Mouse (Mus musculus): Measurements from ENCODE around the gene Efnb3. TPM values are rescaled to one million over a fixed set of nuclear protein-coding genes. Genes with fewer than 3 reads are reported as not detected.

The Efnb3 gene
- 13.1 and 13.5 TPM in 2 replicates for polyA plus RNA-seq (2012; rRNA removed)

GRCm38 (mm10) chr11:69559851-69560765 lies at the start of gene Efnb3:
Gene Efnb3 (minus strand): TSS chr11:69560205.

GRCm38 (mm10) chr11:69605726-69606490 lies 45.9 kb upstream of the Efnb3 start, which contains the start of gene Atp1b2:
Gene Atp1b2 (minus strand): TSS chr11:69605942.

GRCm38 (mm10) chr11:69580091-69580514 lies 20.1 kb upstream of the Efnb3 start, which contains the start of the genes Wrap53 and Trp53:
Gene Wrap53 (minus strand): TSS chr11:69580255.
Gene Trp53 (plus strand): TSS chr11:69580359.

GRCm38 (mm10) chr11:69549060-69549656 lies 10.8 kb downstream of the Efnb3 start, which contains the start of gene Dnah2:
Gene Dnah2 (minus strand): TSS chr11:69549110.

Other genes with a start within 250 kb of the Efnb3 start
- 11.0 and 12.6 TPM in 2 replicates for gene Cntrob, start 236.4 kb downstream of the Efnb3 start, polyA plus RNA-seq (2012; rRNA removed)
- 24.4 and 49.0 TPM in 2 replicates for gene Trappc1, start 236.2 kb downstream of the Efnb3 start, polyA plus RNA-seq (2012; rRNA removed)
- gene Kcnab3, start 233.9 kb downstream of the Efnb3 start, polyA plus RNA-seq (2012; rRNA removed), result 20.8 and 21.2 TPM in 2 replicates
- gene Rnf227, start 219.7 kb downstream of the Efnb3 start, polyA plus RNA-seq (2012; rRNA removed), result 4.7 and 4.9 TPM in 2 replicates
- gene Chd3, start 190.8 kb downstream of the Efnb3 start, polyA plus RNA-seq (2012; rRNA removed), result 192 and 199 TPM in 2 replicates
- gene Naa38, start 164.7 kb downstream of the Efnb3 start, polyA plus RNA-seq (2012; rRNA removed), result 297 and 329 TPM in 2 replicates
- 18.8 and 20.3 TPM in 2 replicates for gene Cyb5d1, start 164.6 kb downstream of the Efnb3 start, polyA plus RNA-seq (2012; rRNA removed)
- gene Tmem88, start 162.0 kb downstream of the Efnb3 start, polyA plus RNA-seq (2012; rRNA removed), result 62.8 and 66.4 TPM in 2 replicates
- gene Kdm6b, start 146.5 kb downstream of the Efnb3 start, polyA plus RNA-seq (2012; rRNA removed), result 15.6 and 16.4 TPM in 2 replicates
- gene Dnah2, start 11.1 kb downstream of the Efnb3 start, polyA plus RNA-seq (2012; rRNA removed), result 5.1 and 7.0 TPM in 2 replicates
- gene Wrap53, start 20.1 kb upstream of the Efnb3 start, polyA plus RNA-seq (2012; rRNA removed), result 18.8 and 25.8 TPM in 2 replicates
- 145 and 203 TPM in 2 replicates for gene Trp53, start 20.2 kb upstream of the Efnb3 start, polyA plus RNA-seq (2012; rRNA removed)
- 119 and 137 TPM in 2 replicates for gene Atp1b2, start 45.7 kb upstream of the Efnb3 start, polyA plus RNA-seq (2012; rRNA removed)
- 5.6 and 7.1 TPM in 2 replicates for gene Shbg, start 57.7 kb upstream of the Efnb3 start, polyA plus RNA-seq (2012; rRNA removed)
- 4.8 and 5.1 TPM in 2 replicates for gene Sat2, start 61.8 kb upstream of the Efnb3 start, polyA plus RNA-seq (2012; rRNA removed)
- gene Fxr2, start 72.8 kb upstream of the Efnb3 start, polyA plus RNA-seq (2012; rRNA removed), result 68.6 and 73.0 TPM in 2 replicates
- 1.7 and 2.1 TPM in 2 replicates for gene Sox15, start 95.1 kb upstream of the Efnb3 start, polyA plus RNA-seq (2012; rRNA removed)
- 95.9 and 115 TPM in 2 replicates for gene Mpdu1, start 102.4 kb upstream of the Efnb3 start, polyA plus RNA-seq (2012; rRNA removed)
- 38.2 and 52.8 TPM in 2 replicates for gene Cd68, start 105.9 kb upstream of the Efnb3 start, polyA plus RNA-seq (2012; rRNA removed)
- gene Eif4a1, start 112.2 kb upstream of the Efnb3 start, polyA plus RNA-seq (2012; rRNA removed), result 252 and 395 TPM in 2 replicates
- 57.7 and 67.2 TPM in 2 replicates for gene Senp3, start 121.9 kb upstream of the Efnb3 start, polyA plus RNA-seq (2012; rRNA removed)
- gene Tnfsf13, start 125.6 kb upstream of the Efnb3 start, polyA plus RNA-seq (2012; rRNA removed), result 5.2 and 8.0 TPM in 2 replicates
- gene Tnfsf12, start 135.6 kb upstream of the Efnb3 start, polyA plus RNA-seq (2012; rRNA removed), result 59.3 and 71.8 TPM in 2 replicates
- gene Tnfsfm13, start 135.9 kb upstream of the Efnb3 start, polyA plus RNA-seq (2012; rRNA removed), result 12.8 and 20.4 TPM in 2 replicates
- 17.8 and 29.7 TPM in 2 replicates for gene Polr2a, start 198.4 kb upstream of the Efnb3 start, polyA plus RNA-seq (2012; rRNA removed)
- 1.3 and 1.5 TPM in 2 replicates for gene Slc35g3, start 201.8 kb upstream of the Efnb3 start, polyA plus RNA-seq (2012; rRNA removed)
- 48.6 and 69.0 TPM in 2 replicates for gene Zbtb4, start 205.7 kb upstream of the Efnb3 start, polyA plus RNA-seq (2012; rRNA removed)
- 9.5 and 12.9 TPM in 2 replicates for gene Chrnb1, start 235.7 kb upstream of the Efnb3 start, polyA plus RNA-seq (2012; rRNA removed)
- 7.8 and 8.5 TPM in 2 replicates for gene Fgf11, start 241.7 kb upstream of the Efnb3 start, polyA plus RNA-seq (2012; rRNA removed)
- 7.3 and 9.6 TPM in 2 replicates for gene Tmem102, start 245.4 kb upstream of the Efnb3 start, polyA plus RNA-seq (2012; rRNA removed)